Mouse (Mus musculus) skeletal muscle tissue, adult 2 months (tissue): ENCODE results near the gene Sod3.

Experiments
- DNase-seq: peaks from one replicate; pipeline ENCODE4 v3.0.0-alpha.2; 2012; ENCODE audit warnings: low read depth, low spot score

The Sod3 gene

DNA sequence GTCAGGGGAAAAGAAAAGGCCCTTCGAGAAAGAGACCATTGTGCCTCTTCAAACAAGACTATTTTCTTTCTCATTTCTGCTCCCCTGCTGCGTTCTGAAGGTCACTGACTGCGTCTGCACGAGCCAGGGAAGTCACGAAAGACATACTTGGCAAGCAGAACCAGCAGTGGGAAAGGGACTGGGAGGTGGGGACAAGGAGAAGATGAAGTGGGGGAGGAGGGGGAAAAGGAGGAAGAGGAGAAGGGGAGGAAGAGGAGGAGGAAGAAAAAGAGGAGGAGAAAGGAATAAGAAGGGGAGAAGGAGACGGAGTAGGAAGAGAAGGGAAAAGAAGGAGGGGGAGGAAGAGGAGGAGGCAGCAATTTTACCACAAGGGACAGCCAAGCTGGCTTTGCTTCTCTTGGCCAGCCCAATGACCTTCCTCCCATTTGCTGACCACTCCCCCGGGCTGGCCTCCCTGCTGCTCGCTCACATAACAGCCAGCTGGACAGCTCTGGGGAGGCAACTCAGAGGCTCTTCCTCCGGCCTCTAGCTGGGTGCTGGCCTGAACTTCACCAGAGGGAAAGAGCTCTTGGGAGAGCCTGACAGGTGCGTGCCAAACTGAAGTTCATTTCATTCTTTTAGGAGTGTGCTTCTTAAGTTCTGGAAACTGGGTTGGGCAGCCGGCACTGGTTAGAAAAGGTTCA lies at the start of gene Sod3:
Gene Sod3 (plus strand): TSS at position 324 of the 683 bp plus-strand sequence.
- DNase-seq = peak; percentile 82

DNA sequence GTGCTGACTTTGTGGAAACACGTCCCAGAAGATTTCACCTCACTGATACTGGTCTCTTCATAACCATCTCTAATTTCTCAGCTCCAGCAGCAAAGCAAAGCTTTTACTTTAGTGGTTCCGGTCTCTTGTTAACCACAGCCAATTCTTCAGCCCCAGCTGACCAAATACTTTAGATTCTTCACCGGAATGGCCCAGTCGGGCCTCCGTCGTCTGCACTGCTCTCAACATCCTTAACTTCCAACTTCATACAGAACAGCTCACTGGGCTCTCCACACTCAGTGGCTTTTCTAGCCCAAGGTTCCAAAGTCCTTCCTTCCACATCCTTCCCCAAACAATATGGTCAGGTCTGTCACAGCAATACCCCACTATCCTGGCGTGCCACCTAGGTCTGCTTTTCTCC lies 46.7 kb upstream of the Sod3 start:
- no peak for DNase-seq

DNA sequence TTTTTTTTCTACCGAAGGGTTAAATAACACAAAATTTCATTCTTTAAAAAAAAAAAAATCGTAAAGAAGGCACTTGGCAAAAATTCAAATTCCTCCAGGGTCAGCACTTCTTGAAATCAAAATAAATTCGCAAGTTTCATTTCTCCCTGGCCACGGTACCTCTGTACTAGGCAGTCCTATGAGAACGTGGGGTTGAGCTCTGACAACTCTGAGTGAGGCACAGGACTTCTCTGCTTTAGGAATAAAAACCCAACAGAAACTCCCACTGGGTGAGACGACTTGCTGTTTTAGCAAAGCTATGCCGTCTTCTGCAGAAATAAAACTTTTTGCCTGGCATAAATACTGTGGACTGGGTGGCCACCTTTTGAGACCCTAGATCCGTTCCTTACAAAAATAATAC lies 44.1 kb upstream of the Sod3 start:
- no peak for DNase-seq

DNA sequence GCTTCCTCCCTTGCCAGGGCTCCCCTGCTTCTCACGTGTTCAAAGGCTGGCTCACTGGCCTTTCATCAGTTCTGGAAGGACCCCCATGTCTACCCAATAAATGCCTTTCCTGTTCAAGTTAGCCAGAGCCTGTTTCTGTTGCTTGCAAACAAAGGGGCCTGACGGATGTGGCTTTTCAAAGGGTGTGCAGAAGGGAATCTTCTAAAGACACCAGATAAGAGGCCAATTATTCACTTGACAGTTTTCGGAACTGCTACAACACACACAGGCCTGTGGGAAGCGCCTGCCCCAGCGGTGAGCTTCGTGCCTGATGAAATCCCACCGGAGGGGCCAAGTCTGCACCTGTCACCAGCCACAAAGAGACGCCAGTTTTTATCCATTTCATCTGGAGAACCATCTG lies 31.5 kb upstream of the Sod3 start:
- no peak for DNase-seq

DNA sequence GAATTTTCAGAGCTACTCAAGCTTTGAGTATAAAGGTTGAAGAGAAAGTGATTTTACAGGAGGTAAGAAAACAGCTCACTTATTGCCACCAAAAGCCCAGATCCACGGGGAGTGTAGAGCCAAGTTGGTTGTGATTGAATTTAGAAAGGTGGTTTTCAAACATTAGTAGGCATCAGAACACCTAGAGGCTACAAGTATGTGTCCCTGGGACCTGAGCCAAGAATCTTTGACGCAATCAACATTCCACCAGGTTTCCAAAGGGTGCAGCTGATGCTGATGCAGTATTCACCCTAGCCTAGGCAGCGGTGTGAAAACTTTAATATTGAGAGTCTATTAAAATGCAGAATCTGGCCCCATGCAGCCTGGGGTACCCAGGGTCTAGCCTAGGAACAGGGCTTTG lies 28.0 kb upstream of the Sod3 start:
- no peak for DNase-seq

DNA sequence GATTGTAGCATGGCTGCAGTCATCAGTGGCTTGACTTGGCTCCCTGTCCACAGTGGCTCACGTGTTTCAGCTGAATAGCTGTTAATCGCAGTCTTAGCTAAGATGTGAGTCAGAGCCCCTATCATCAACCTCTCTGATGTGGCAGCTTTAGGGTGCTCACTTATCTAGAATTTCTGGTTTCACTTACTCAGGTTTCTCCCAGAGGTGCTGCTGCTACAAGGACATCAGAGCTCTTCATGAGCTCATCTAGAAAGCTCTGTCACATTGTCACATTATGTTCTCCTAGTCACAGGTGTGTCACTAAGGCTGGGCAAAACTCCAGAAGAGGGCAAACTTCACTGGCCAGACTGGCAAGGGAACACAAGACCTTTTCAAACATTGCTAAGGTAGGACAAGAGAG lies 24.5 kb upstream of the Sod3 start:
- no peak for DNase-seq

DNA sequence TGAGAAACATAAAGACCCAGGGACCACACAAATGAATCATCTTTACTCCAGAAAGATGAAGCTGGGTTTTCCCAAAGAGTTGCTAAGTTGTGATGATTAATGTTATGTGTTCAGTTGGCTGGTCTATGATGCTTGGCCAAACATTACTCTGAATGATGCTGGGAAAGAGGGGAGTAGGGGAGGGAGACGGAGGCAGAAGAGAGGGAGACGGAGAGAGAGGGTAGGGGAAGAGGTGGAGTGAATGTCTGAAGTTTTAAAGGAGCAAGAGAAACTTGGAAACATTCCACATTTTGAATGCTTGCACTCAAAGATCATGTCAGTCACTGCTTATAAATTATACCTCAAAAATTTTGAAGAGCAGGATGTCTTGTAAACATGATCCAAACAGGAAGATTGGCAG lies 16.7 kb upstream of the Sod3 start:
- DNase-seq = peak; percentile 18

DNA sequence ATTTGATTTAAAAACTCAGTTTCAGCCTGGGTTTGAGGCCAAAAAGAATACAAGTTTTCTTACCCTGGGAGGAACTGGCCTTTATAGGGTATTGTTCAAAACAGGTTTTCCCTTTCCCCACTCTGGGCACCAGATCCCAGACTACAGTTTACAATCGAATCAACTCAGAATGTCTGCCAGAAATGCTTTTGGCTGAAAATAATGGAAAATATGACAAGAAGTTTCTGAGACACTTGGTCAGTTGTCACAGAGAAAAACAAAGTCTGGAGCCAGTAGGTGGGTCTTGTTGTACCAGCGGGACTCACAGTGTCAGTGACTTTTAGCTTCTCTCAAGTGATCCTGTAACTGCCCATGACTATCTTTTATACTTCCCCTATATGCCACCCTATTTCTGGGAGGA lies 13.1 kb upstream of the Sod3 start:
- peak; percentile 48 for DNase-seq

DNA sequence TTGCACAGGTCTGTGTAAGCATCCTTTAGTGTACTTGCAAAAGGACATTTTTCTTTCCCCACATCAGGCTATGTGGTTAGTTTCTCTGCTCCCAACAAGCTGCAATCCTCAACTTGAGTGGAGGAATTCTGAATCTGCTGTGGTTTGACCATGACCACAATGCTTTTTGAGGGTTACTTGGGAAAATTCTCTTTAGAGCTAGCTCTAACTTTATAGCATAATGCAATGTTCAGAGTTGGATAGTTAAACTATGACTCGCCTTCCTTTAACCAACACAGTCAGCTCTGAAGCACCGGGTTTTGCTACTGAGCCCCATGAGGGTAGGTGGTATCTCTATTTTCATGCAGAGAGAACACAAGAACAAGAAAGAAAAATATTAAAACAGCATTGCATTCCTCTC lies 12.0 kb upstream of the Sod3 start:
- no peak for DNase-seq

DNA sequence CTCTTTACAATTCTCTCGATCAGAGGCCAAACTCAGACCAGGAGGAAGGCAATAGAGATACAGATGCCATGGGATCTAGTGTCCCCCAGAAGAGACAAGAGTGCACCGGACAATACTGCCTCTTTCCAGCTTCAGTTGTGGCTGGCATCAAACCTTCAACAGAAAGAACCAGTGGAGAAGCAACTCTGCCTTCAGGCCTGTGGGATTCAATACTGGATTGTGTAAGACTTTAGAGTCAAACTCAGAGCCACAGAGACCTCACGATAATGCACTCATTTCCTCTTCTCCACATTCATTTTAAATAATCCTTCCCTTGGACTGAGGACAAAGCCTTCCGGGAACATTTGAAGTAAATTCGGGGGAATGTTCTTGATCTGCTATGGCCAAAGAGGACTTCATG lies 10.9 kb upstream of the Sod3 start:
- DNase-seq = no peak

DNA sequence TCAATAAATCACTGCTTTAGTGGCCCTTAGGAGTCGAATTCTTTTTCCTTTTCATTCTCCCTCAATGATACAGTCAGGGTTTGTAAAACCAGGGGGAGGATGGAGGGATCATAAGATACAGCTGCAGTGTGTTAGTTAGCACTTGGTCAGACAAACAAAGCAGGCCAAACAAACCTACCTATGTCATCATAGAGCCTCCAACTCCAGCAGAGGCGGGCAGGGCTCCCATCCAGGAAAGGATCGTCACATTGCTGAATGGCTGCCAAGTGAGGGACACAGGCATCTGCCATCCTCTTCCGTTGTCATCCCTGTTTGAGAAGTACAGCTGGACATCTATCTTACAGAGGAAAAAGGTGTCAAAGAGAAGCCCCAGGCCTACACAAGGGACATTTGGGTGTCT lies 9.2 kb upstream of the Sod3 start:
- no peak for DNase-seq

DNA sequence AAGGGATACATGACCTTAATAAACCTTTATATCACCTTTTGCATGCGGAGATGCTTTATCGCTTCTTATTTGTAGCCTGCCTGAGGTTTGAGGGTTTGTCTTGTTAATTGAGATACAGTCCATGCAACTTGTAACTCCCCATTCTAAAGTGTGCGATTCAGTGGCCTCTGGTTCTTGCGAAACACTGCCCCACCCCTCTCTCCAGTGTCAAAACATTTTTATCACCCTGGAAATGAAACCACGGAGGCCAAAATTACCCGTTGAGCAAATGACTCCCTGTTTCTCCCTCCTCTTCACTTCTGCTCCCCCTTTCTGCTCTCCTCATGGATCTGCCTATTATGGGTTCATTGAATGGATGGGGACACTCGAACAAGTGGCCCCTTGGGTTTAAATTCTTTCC lies 8.0 kb upstream of the Sod3 start:
- DNase-seq = peak; percentile 23

DNA sequence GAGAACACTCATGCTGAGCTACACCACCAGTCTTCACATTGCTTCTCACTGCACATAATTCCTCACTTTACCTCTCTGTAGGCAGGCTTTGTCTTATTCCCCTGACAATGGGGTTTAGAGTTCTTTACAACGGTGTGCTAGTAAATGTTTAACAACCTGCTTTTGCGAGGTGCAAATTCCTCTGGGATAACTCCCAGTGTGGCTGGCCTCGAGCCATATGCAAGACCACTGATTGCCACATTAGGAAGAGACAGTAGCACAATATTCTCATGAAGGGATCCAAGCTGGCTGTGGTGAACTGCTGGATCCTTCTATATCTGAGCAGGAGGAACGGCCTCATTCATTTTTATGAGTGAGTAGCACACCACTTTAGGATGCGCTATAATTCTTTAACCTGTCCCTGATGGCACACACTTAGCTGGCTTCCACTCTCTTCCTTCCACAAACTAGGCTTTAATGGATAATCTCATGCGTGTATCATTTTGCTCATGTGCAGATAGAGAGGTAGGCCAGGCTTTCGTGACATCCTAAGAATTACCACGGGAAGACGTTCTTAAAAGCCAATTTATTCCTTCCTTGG lies 6.3 kb upstream of the Sod3 start:
- DNase-seq = no peak

DNA sequence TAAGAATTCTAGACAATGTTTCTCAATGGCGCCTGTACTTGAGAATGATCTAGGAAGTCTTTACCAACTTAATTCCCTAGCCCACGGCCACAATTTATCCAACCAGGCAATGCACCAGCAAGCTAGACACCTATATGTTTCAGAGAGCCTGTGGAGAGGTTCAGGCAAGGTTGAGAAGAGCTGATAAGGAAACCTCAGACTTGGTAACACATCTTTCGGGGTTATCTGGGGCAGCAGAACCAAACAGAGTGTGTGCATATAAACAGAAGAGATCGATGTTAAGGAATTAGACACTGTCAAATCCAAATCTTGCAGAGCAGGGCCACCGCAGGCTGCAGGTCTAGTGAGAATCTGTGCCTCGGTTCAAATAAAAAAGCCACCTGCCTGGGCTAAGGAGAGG lies 5.5 kb upstream of the Sod3 start:
- DNase-seq = no peak

DNA sequence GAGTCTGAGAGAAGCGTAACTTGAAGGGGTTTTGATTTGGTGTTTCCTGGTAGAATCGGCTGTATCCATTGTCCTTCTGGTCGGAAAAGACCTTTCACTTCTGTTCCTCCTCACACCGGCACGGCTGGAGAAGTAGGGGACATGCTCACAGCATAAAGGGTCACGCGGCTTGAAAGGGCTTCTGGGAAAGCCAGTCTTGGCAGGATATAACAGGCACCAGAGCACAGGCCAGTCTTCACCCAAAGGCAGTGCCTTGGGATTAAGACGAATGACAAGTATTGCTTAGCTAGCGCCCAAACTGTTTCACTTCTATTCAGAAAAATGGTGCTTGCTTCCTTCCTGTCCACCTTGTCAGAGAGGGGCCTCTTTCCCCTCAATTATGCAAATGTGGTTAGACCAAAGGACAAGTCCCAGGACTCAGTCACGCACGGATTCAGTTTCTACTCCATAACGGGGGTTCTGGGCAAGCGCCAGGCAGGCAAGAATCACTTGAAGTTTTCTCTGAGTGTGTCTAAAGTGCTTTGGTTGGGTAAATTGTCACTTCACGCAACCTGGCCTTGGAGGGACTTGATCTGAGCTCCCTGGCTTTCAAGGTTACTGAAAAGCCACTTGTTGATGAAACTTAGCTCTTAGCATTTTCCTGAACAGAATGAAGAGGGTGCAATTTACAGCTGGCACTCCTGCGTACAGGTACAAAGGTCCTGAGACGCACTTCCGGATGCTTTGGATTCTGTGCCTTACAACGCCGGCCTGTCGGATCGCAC lies 3.1 kb upstream of the Sod3 start:
- no peak for DNase-seq

DNA sequence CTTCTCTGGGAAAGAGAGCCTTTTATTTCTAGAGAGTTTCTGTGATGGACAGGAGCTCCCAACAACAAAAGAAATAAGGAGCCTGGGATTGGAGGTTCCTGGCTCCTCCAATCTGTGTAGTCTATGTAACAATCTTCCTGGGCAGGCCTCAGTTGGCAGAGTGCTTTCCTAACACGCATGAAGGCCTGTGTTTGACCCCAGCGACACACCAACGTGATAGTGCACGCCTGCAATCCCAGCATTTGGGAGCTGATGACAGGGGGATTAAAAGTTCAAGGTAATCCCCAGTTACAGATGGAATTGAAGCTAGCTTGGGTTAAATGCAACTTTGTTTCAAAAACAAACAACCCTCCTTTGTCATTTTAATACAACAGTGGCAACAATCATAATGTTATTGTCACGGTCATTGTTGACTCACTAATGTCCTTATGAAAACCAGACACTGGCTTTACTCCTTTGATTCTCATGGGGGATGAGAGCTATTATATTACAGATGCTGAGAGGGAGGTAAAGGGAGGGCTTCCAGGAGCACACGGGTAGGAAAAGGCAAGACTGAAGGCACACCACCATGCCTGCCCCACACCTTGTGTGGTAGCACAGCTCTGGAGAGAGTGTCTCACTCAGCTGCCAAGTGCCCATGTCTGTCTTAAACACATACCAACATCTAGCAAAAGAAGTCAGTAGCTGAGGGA lies 669 bp upstream of the Sod3 start:
- DNase-seq = no peak

DNA sequence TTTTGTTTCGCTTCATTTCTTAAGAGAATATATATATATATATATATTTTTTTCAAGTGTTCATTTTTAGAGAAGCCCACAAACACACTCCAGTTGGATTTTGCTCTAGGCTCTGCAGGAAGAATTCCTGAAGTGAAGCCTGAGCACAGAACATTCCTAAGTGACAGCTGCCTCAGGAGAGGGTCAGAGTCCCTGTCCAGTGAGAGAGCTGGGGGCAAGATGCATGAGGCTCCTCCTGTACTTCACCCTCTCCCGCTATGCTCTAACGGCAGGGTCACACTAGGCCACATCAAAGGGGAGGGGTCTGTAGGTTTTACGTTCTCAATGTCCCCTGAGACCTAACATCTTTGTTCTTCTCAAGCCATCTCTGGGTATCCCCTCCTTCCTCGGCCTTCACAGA lies 930 bp downstream of the Sod3 start:
- no peak for DNase-seq

DNA sequence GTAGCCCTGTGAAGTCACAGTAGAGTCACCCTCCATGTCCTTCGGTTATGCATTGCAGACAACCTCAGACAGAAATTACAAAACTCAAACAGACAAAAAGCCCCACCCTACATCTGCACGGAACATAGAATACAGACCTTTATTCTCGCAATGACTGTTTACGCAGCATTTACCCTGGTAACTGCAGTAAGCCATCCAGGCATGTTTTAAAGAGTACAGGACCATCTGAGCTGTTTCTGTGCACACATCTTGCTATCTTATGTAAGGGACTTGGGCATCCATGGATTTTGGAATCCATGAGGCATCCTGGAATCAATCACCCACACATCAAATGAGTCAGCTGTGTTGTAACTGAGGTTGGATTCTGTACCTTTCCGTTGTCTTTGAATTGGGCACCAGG lies 2.3 kb downstream of the Sod3 start:
- no peak for DNase-seq

DNA sequence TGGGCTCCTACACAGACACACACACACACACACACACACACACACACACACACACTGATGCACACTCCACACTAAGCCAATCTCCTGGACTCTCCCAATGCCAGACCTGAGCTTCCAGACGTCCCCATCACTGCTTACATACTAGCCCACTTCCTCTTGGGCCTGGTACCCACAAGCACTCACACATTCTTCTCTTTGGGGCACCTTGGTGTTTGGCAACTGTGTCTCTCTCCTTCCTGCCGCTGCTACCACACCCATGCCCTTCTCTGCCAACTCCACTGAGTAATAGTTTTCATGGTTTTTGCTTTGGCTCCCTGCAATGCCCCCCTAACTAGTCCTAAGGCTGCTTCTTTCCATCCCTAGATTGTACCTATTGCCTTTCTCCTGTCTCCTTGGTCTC lies 3.1 kb downstream of the Sod3 start:
- DNase-seq = no peak

DNA sequence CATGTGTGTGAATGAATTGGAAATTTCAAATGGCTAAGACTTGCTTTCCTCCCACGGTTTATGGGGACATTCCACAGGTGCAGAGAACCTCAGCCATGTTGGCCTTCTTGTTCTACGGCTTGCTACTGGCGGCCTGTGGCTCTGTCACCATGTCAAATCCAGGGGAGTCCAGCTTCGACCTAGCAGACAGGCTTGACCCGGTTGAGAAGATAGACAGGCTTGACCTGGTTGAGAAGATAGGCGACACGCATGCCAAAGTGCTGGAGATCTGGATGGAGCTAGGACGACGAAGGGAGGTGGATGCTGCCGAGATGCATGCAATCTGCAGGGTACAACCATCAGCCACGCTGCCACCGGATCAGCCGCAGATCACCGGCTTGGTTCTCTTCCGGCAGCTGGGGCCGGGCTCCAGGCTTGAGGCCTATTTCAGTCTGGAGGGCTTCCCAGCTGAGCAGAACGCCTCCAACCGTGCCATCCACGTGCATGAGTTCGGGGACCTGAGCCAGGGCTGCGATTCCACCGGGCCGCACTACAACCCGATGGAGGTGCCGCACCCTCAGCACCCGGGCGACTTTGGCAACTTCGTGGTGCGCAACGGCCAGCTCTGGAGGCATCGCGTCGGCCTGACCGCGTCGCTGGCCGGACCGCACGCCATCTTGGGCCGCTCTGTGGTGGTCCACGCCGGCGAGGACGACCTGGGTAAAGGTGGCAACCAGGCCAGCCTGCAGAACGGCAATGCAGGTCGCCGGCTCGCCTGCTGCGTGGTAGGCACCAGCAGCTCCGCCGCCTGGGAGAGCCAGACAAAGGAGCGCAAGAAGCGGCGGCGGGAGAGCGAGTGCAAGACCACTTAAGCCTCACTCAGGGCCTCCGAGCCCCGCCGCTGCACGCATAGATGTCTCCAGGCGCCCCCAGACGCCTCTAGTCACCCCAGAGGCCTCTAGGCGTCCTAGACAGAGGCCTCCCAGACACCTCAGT lies 4.6 kb downstream of the Sod3 start:
- DNase-seq = no peak

DNA sequence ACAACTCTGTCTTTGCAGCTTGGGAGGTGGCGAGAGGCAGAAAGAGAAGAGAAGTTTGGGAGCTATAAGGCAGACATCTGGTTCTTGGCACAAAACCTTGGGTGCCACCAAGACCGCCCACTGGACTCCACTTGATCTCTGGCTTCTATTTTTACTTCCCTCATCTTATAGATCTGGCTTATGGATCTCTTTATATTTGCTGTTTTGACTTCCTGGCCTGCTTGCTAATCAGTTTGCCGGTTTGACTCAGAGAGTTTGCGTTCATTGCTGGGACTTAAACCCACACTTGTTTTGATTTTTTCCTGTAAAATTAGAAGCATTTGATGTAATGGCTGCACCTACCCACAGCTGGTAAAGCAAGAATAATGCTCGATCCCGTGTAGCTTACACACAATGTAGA lies 7.3 kb downstream of the Sod3 start:
- DNase-seq = no peak
